Mouse (Mus musculus) cerebellum, postnatal 14 days (tissue): Measurements from ENCODE around the gene Efcab11.

Experiments
- DNase-seq, 2 experiments: peaks; one replicate each; pipeline ENCODE4 v3.0.0; 2021; ENCODE audit warnings: mixed read lengths in 2 of 2

Efcab11 gene

GRCm38 (mm10) chr12:99669976-99670761 lies 214.1 kb downstream of the Efcab11 start:
- DNase-seq: peak in 1 of 2 experiments; percentile 34

DNA sequence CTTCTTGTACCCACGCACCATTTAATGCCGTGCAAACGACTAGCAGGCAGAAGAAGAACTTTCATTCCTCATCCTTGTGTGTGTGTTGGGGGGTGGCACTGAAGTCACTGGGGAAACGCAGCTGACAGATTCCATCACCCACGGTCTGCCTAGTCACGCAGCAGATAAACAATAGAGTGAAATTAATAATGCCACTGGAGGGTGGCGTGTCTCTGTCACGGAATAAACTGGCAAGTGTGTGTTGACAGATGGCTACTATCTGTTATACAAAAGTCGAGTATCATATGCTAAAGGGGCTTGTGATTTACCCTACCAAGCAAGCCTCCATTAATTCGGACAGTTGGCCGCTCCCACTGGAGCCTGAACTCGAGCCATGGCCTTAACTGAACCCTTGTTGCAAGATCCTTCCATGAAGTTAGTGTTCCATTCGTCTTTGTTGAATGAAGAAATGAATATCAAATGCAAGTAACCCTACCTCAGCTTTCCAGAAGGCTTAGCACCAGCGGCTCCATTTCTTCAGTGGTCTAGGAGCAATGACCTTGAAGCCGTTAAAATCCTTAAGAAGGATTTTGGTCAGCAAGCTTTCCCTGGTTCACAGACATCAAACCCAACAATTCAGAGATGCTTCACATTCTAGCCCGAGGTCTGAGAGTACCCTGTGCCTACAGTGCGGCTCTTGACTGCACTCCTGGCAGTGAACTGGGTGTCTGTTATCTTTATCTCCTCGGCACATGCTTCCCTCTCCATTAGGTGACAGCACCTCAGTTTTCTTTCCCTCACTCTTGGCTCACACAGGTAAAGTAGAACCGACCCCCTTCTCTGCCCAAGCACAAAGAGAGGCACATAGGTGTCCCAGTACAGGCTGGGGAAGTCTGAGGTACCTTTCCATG lies 229.0 kb downstream of the Efcab11 start:
- DNase-seq: peak; percentile 81 to 86

DNA sequence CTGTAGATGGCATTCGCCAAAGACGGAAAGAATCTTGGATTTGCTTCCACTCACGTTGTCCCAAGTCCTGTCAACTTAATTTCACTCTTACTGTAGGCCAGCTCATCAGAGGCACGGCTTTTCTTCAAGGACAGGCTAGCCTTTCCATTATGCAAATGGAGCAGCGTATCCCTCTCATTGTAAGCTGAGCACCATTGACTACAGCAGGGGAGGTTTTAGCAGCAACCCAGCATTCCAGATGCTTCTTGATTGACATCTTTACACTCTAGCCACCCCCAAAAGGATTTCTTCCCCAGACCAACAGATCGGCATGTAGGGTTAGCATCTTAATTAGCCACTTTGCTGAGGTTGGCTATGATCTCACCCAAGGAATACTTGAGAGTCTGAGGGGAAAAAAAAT lies 231.8 kb downstream of the Efcab11 start:
- DNase-seq: no peak

DNA sequence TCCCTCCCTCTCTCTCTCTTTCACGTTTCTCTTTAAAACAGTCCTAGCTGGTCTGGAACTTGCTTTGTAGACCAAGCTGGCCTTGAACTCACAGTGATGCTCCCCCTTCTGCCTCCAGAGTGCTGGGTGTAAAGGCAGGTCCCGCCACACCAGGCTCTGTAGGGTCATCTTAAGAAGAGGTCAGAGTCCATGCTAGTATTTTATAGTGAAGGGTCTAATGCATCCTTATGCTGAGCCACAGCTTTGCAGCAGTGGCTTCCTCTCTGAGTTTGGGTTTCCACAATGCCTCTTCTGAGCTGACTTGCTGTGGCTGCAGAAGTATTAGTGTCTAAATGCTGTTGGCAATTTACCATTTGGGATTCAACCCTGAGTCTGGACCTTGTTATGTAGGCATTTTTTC lies 234.5 kb downstream of the Efcab11 start:
- DNase-seq: no peak

GRCm38 (mm10) chr12:99648781-99649180 lies 235.5 kb downstream of the Efcab11 start:
- DNase-seq: peak; percentile 67 to 71

GRCm38 (mm10) chr12:99646556-99647354 lies 237.5 kb downstream of the Efcab11 start:
- no peak for DNase-seq

DNA sequence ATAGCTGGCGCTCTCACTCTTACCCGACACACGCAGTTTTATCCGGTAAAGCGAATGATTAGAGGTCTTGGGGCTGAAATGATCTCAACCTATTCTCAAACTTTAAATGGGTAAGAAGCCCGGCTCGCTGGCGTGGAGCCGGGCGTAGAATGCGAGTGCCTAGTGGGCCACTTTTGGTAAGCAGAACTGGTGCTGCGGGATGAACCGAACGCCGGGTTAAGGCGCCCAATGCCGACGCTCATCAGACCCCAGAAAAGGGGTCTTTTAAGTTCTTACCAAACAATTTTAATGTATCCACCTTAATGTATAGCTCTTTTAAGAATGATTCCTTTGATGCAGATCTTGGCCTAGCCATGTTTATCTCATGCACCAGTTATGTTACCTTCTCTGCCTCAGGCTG lies 238.8 kb downstream of the Efcab11 start:
- DNase-seq: no peak

GRCm38 (mm10) chr12:99644966-99645365 lies 239.3 kb downstream of the Efcab11 start:
- DNase-seq: no peak
